Mouse (Mus musculus): ENCODE data around the gene Arid1a. TPM values are rescaled to one million over a fixed set of nuclear protein-coding genes. Genes with fewer than 3 reads are reported as not detected.

The Arid1a gene
- 7.6 and 9.3 TPM in 2 replicates for polyA plus RNA-seq (2015; fragmentation: Nextera tagmentation; extraction: Ambion mirVana)

GRCm38 (mm10) chr4:133756514-133757268 lies at the start of gene Arid1a:
TSS of gene Arid1a (minus strand) at chr4:133756769.
- WGBS (ENCODE audit: insufficient replicate concordance), result under 1% methylated on average over 40 of the region's 40 CpGs
- H3K9me3 ChIP-seq (replicated peaks), result no peaks in the 10 kb centered on the region
- H3K4me1 ChIP-seq (replicated peaks), result peaks cover 37% of the 10 kb centered on the region
- peak within 1 kb of the TSS; percentile 97 for H3K4me2 ChIP-seq
- H3K27me3 ChIP-seq, result peaks cover 8% of the 10 kb centered on the region; the same call in 1 of the 2 replicates
- ATAC-seq (ENCODE audit: insufficient read depth), result peak; percentile 54
- H3K27ac ChIP-seq (replicated peaks), result peak within 1 kb of the TSS; percentile 100
- peak within 1 kb of the TSS; percentile 98 for H3K4me3 ChIP-seq (replicated peaks)
- peak within 1 kb of the TSS; percentile 100 for H3K9ac ChIP-seq
- no peaks in the 10 kb centered on the region for H3K36me3 ChIP-seq (replicated peaks)

- WGBS (ENCODE audit: insufficient replicate concordance), result 40% methylated on average over 15 of the region's 15 CpGs
- 0 out of 2 replicates have a peak overlapping the region, but pooled peaks have one; percentile 49 for H3K27ac ChIP-seq (replicated peaks)
- ATAC-seq (ENCODE audit: insufficient read depth), result no peak
Measured at GRCm38 (mm10) chr4:133804401-133805263, 48.1 kb upstream of the Arid1a start.

GRCm38 (mm10) chr4:133800589-133800988 lies 44.0 kb upstream of the Arid1a start:
- 0 out of 2 replicates have a peak, but pooled peaks cover under 1% of the 10 kb centered on the region for H3K27me3 ChIP-seq
- ATAC-seq (ENCODE audit: insufficient read depth), result no peak
- no peak overlapping the region for H3K9ac ChIP-seq

More at GRCm38 (mm10) chr4:133804401-133805263, 48.1 kb upstream of the Arid1a start:
- no peak overlapping the region for H3K9ac ChIP-seq
- H3K27me3 ChIP-seq, result no peaks in the 10 kb centered on the region
- no peaks in the 10 kb centered on the region for H3K36me3 ChIP-seq (replicated peaks)
- no peak overlapping the region for H3K4me2 ChIP-seq
- H3K9me3 ChIP-seq (replicated peaks), result no peaks in the 10 kb centered on the region
- H3K4me1 ChIP-seq (replicated peaks), result no peaks in the 10 kb centered on the region
- H3K4me3 ChIP-seq (replicated peaks), result no peak overlapping the region

GRCm38 (mm10) chr4:133793269-133793668 lies 36.7 kb upstream of the Arid1a start:
- no peak overlapping the region for H3K27ac ChIP-seq (replicated peaks)
- no peaks in the 10 kb centered on the region for H3K4me1 ChIP-seq (replicated peaks)
- no peak overlapping the region for H3K9ac ChIP-seq
- 0 out of 2 replicates have a peak, but pooled peaks cover 6% of the 10 kb centered on the region for H3K27me3 ChIP-seq
- WGBS (ENCODE audit: insufficient replicate concordance), result 64% methylated on average over 3 of the region's 3 CpGs
- no peaks in the 10 kb centered on the region for H3K36me3 ChIP-seq (replicated peaks)
- H3K9me3 ChIP-seq (replicated peaks), result no peaks in the 10 kb centered on the region
- H3K4me3 ChIP-seq (replicated peaks), result no peak overlapping the region
- no peak overlapping the region for H3K4me2 ChIP-seq
- ATAC-seq (ENCODE audit: insufficient read depth), result no peak

More at GRCm38 (mm10) chr4:133800589-133800988, 44.0 kb upstream of the Arid1a start:
- 37% methylated on average over 6 of the region's 6 CpGs for WGBS (ENCODE audit: insufficient replicate concordance)
- H3K4me2 ChIP-seq, result no peak overlapping the region
- no peaks in the 10 kb centered on the region for H3K9me3 ChIP-seq (replicated peaks)
- H3K4me3 ChIP-seq (replicated peaks), result no peak overlapping the region
- no peaks in the 10 kb centered on the region for H3K4me1 ChIP-seq (replicated peaks)
- H3K27ac ChIP-seq (replicated peaks), result no peak overlapping the region
- H3K36me3 ChIP-seq (replicated peaks), result no peaks in the 10 kb centered on the region

- Histone ChIP-seq H3K4me1 (replicated peaks) (no peaks in the 10 kb centered on the region), H3K36me3 (replicated peaks) (no peaks in the 10 kb centered on the region), H3K9ac (no peak overlapping the region), H3K27me3 (no peaks in the 10 kb centered on the region), H3K9me3 (replicated peaks) (no peaks in the 10 kb centered on the region), H3K4me2 (no peak overlapping the region), H3K27ac (replicated peaks) (no peak overlapping the region), H3K4me3 (replicated peaks) (no peak overlapping the region)
- no peak for ATAC-seq (ENCODE audit: insufficient read depth)
- 71% methylated on average over 21 of the region's 21 CpGs for WGBS (ENCODE audit: insufficient replicate concordance)
Measured at GRCm38 (mm10) chr4:133774570-133775554, 18.3 kb upstream of the Arid1a start.

- H3K36me3 ChIP-seq (replicated peaks), result no peaks in the 10 kb centered on the region
- peaks cover 7% of the 10 kb centered on the region; the same call in 1 of the 2 replicates for H3K27me3 ChIP-seq
- no peak overlapping the region for H3K4me3 ChIP-seq (replicated peaks)
- H3K27ac ChIP-seq (replicated peaks), result no peak overlapping the region
- no peaks in the 10 kb centered on the region for H3K9me3 ChIP-seq (replicated peaks)
- no peak for ATAC-seq (ENCODE audit: insufficient read depth)
- 54% methylated on average over 3 of the region's 3 CpGs for WGBS (ENCODE audit: insufficient replicate concordance)
- no peak overlapping the region for H3K9ac ChIP-seq
- no peak overlapping the region for H3K4me2 ChIP-seq
- H3K4me1 ChIP-seq (replicated peaks), result no peaks in the 10 kb centered on the region
Measured at GRCm38 (mm10) chr4:133769157-133769556, 12.6 kb upstream of the Arid1a start.

GRCm38 (mm10) chr4:133763112-133763511 lies 6.5 kb upstream of the Arid1a start:
- Histone ChIP-seq H3K27ac (replicated peaks) (no peak overlapping the region), H3K9ac (no peak overlapping the region), H3K4me2 (no peak overlapping the region), H3K36me3 (replicated peaks) (no peaks in the 10 kb centered on the region), H3K27me3 (peaks cover 26% of the 10 kb centered on the region), H3K9me3 (replicated peaks) (no peaks in the 10 kb centered on the region), H3K4me1 (replicated peaks) (0 out of 2 replicates have a peak, but pooled peaks cover under 1% of the 10 kb centered on the region), H3K4me3 (replicated peaks) (no peak overlapping the region)
- ATAC-seq (ENCODE audit: insufficient read depth), result no peak
- WGBS (ENCODE audit: insufficient replicate concordance), result 63% methylated on average over 6 of the region's 6 CpGs

GRCm38 (mm10) chr4:133759659-133760058 lies 3.1 kb upstream of the Arid1a start:
- Histone ChIP-seq H3K4me3 (replicated peaks) (no peak overlapping the region), H3K4me2 (no peak overlapping the region), H3K27me3 (peaks cover 19% of the 10 kb centered on the region), H3K9ac (no peak overlapping the region), H3K27ac (replicated peaks) (no peak overlapping the region), H3K9me3 (replicated peaks) (no peaks in the 10 kb centered on the region), H3K36me3 (replicated peaks) (no peaks in the 10 kb centered on the region), H3K4me1 (replicated peaks) (peaks cover 32% of the 10 kb centered on the region)
- ATAC-seq (ENCODE audit: insufficient read depth), result no peak
- WGBS (ENCODE audit: insufficient replicate concordance), result 73% methylated on average over 8 of the region's 8 CpGs

GRCm38 (mm10) chr4:133757269-133757835 lies 783 bp upstream of the Arid1a start:
- Histone ChIP-seq H3K4me1 (replicated peaks) (peaks cover 35% of the 10 kb centered on the region), H3K9ac (peak overlapping the region; percentile 100), H3K36me3 (replicated peaks) (no peaks in the 10 kb centered on the region), H3K27ac (replicated peaks) (peak overlapping the region; percentile 100), H3K4me2 (peak overlapping the region; percentile 97), H3K27me3 (peaks cover 8% of the 10 kb centered on the region; the same call in 1 of the 2 replicates), H3K9me3 (replicated peaks) (no peaks in the 10 kb centered on the region), H3K4me3 (replicated peaks) (peak overlapping the region; percentile 98)
- peak; percentile 31 for ATAC-seq (ENCODE audit: insufficient read depth)
- under 1% methylated on average over 38 of the region's 38 CpGs for WGBS (ENCODE audit: insufficient replicate concordance)

- H3K4me1 ChIP-seq (replicated peaks), result peaks cover 43% of the 10 kb centered on the region
- no peaks in the 10 kb centered on the region for H3K9me3 ChIP-seq (replicated peaks)
- 0 out of 2 replicates have a peak, but pooled peaks cover 4% of the 10 kb centered on the region for H3K27me3 ChIP-seq
- peak overlapping the region; percentile 97 for H3K4me2 ChIP-seq
- peak overlapping the region; percentile 100 for H3K9ac ChIP-seq
- H3K27ac ChIP-seq (replicated peaks), result peak overlapping the region; percentile 100
- no peaks in the 10 kb centered on the region for H3K36me3 ChIP-seq (replicated peaks)
- peak overlapping the region; percentile 98 for H3K4me3 ChIP-seq (replicated peaks)
- no peak for ATAC-seq (ENCODE audit: insufficient read depth)
- 7% methylated on average over 11 of the region's 11 CpGs for WGBS (ENCODE audit: insufficient replicate concordance)
Measured at GRCm38 (mm10) chr4:133755861-133756371, 653 bp downstream of the Arid1a start.

Data from liver, embryonic 15.5 days (tissue).